Mouse (Mus musculus) T-cell, adult 2 months (primary cell): Measurements from ENCODE around the gene Rab11fip4.

Source experiments
- DNase-seq: peaks from one replicate; pipeline ENCODE4 v3.0.0; 2022; ENCODE audit warnings: low spot score

Rab11fip4 gene

DNA sequence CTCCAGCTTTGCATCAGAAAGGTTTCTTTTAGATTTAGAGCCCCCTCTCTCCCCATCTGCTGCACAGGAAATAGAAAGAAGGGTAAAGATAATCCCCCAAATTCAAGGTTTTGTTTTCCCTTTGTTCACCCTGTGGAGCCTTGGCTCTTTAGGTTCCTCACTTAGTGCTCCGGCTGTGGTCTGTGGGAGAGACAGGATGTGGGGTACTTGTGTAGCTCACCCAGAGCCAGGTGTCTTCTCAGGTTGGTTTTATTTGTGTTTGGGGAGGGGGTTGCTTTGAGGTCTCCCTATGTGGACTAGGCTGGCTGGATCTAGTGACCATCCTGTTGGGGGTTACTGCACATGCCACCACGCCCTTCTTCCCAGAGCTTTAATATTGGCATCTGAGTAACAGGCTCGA, 23.9 kb downstream of the Rab11fip4 start:
- DNase-seq, result peak; percentile 70

DNA sequence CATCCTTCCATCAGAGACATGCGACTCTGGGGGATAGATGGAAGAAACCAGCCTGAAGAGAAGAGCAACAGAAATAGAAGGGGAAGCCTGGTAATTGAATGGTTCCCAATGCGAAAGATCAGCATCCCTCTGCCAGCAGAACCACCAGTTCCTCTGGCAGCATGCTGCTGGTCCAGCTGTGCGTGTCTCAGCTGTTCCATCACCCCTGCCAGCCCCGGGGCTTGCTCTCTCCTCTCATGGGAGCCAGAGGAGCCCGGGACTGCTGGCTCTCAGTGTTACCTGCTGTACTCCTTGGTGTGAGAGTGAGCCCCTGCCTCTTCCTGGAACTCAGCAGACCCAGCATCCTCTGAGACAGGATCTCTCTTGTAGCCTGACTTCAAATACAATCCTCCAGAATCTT, 24.9 kb downstream of the Rab11fip4 start:
- DNase-seq, result no peak

DNA sequence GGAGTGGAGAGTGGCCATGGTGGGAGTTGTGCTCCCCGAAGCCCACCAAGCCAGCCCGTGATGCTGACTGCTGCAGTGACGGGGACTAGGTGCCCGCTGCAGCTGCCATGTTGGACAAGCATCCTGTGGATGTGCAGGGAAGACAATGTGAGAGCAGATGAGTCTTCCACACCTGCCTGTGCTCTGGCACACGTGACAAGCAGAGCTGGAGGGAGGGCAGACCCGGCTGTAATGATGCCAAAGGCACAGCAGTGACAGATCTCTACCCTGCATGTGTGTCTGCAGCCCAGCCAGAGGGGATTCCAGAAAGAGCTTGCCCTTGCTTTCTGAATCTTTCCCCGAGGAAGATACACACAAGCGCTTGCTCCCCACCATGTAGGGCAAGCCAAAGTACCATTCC, 27.0 kb downstream of the Rab11fip4 start:
- no peak for DNase-seq

DNA sequence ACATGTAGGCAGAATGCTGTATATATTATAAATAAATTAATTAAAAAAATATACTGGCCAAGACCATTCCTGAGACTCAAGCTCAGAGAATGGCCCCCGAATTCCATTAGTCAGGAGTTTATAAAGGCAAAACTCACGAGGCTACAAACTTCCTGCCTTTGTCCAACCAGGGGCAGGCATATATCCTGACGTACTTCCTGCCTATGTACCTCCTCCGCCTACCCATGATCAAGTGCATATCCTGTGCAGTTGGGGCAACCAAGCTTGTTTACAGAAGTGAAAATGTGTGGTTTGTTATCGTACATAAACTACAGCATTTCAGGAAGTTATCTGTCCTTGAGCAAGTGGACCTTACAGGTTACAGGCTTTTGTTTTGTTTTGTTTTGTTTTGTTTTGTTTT, 32.0 kb downstream of the Rab11fip4 start:
- DNase-seq, result peak; percentile 68

DNA sequence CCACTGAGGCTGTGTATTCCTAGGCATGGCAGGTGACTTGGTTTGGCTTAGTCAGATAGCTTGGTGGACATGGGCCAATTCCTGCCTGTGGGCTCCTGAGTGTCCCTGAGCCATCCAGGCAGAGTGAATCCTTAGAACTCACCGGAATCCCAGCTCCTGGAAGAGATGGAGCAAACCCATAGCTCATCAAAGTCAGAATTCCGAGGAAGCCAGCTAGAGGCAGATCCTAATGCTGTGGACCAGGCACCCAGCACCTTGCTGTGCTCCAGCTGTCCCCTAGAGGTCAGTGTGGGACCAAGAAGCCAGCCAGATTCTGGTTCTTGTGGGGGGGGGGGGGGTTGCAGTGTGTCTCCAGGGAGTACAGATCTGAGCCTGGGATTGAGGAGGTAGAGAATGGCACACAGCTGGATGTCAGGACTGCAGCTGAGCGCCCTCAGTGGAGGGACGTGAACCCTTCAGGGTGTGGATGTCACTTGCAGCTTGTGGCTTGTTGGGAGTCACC, 33.8 kb downstream of the Rab11fip4 start:
- DNase-seq, result peak; percentile 61

DNA sequence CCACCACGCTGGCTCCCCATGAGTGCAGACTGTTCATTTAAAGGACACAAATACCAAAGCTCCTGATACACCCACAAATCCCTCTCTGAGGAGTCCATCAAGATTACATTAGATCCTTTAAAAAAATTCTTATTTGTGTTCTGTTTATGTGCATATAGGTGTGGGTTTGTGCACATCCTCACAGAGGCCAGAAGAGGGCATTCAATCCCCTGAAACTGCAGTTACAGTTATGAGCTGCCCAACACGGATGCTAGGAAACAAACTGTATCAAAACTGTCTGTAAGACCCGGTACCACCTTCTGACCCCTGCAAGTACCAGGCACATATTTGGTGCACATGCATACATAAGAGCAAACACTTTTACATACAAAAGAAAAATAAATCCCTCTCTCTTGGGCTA, 37.7 kb downstream of the Rab11fip4 start:
- DNase-seq, result peak; percentile 34

DNA sequence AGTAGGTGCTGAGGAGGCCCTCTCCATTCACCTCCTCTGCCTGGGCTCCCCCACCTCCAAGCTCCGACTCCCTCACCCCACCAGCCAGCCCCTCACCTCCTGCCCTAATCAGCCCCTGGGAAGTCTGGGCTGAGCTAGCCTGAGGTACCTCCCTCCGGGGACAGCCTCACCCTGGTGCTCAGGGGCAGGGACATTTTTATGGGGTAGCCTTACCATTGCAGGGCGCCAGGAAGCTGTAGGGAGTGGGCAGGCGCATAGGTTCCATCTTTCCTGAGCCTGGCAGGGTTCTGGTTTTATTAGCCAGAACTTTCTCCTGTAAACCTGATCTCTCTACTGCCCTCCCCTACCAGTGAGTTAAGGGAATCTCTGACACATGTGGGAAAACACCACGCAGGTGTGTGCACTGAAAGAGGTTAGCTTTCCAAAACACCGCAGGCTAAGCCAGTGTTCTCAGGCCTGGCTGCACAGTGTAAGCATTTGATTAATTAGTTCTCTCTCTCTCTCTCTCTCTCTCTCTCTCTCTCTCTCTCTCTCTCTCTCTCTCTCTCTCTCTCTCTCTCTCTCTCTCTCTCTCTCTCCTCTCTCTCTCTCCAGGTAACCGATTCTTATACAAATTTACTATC, 38.9 kb downstream of the Rab11fip4 start:
- no peak for DNase-seq

DNA sequence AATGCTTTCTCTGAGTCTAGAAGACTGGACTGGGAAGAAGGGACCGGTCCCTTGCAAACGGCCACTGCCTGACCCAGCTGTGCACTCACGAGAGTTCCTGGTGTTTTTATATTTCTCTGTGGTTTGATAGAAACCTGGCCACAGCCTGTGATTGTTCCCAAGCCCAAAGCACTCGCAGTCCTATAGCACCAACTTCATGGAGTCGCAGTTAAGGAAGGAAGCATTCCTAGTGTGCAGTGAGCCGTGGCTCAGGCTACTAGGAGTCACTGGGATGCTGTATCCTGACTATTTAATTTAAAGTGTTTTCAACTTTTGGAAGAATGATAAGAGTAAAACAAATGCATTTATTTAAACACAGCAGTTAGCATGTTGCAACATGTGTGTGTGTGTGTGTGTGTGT, 39.5 kb downstream of the Rab11fip4 start:
- no peak for DNase-seq

DNA sequence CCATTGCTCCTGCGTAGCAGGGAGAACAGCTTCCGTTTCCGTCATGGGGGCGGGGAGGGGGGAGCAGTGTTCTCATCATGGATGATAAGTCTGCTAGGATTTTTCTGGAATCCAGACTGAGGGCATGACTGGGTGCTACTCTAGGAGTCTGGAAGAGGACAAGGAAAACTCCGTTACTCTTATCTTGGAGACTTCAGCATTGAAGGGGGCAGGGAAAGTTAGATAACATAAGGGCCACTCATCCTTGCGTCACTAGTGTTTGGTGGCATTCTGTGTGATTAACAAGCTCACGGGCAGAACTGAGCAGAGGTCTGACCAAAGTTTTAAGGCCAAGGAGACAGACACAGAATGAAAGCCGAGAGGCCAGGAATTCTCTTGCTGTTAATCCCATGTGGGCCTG, 42.4 kb downstream of the Rab11fip4 start:
- no peak for DNase-seq

DNA sequence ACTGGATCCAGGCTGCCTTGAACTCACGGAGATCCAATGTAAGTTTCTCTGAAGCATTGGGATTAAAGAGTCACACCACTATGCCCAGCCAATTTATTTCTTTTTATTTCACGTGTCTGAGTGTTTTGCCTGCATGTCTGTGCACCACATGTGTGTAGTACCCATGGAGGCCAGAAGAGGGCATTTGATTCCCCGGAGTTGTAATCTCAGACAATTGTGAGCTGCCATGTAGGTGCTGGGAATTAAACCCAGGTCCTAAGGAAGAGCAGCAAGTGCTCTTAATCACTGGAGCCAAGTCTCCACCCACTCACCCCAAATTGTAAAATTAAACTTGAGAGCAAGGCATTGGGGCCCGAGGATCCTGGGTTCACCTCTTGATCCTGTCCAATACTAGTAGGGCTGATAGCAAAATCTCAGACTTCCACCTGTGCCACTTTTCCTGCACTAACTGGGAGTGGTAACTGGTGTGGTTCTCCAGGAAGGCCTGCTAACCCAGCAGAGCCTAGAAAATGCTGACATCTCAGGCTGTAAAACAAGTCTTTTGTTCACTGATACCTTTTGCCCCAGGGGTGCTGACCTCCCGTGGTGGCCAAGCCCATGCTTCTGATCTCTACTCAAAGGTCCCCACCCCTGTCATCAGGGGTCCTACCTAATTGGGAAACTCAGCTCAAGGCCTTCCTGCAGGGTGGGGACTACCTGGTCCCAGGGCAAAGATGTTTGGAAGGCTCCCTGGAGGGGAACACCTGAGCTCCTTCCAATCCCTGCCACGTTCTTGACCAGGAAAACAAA, 44.8 kb downstream of the Rab11fip4 start:
- DNase-seq, result no peak

DNA sequence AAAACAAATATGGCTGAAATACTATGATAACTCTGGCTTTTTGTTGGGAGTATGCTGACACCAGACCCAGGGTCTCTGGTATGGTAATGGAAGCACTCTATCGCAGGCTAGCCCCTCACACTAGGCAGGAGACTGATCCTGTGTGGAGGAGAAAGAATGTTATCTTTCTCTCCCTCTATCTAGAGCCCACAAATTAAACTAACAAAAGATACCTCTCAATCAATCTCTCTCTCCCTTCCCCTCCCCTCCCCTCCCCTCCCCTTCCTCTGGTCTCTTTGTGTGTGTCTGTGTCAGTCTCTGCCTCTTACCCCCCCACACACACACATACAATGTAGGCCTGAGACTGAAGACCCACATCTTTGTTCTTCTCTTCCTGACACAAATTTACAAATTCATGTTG, 45.5 kb downstream of the Rab11fip4 start:
- no peak for DNase-seq

DNA sequence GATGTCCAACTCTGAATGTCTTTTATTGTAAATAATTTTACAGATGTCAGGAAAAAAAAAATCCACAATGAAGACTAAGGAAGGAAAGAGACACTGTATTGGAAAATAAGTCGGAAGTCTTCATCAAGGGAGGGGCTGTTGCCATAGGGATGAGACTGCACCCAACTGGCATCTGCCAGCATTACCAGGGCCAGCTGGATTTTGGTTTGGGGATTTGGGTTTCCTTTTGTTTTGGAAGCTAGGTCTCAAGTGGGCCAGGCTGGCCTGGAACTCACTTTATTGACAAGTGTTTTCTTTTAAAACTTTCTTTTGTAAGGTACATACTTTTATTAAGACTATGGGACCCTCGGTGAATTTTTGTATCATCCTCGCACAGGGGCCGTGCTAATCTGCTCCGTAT, 47.7 kb downstream of the Rab11fip4 start:
- no peak for DNase-seq

DNA sequence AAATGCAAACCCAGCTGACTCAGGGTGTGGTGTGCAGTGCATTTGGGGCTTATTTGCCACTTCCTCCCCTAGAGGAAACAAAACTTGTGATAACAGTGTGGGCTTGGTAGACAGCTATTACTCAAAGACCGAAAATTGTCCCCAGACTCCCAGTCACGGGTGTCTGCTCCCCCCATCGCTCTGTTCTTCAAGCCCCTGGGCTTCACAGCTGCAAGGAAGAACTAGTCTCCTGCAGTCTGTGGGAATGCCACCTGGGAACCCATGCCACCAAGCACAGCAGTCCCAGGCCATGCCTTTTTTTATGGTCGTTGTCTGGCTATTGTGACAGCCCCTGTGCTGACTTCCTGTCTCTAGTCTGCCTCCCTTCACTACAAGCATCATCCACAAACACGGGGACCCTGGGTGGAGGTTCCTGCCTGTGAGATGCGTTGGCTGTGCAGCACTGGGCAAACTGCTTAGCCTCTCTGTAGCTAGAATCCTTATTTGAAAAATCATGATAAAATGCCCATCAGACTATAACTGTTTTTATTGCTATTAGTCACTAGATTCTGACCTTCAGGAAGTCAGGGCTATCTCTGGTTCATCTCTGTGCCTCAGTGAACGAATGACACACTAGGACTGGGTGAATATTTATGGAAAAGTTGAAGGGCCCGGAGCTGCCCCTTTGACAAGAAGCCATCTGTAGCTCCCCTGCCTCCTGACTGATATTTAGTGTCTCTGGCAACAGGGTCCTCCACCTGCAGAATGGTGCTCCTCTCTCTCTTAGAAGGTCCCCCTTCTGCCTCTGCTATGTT, 50.1 kb downstream of the Rab11fip4 start:
- peak; percentile 66 for DNase-seq

DNA sequence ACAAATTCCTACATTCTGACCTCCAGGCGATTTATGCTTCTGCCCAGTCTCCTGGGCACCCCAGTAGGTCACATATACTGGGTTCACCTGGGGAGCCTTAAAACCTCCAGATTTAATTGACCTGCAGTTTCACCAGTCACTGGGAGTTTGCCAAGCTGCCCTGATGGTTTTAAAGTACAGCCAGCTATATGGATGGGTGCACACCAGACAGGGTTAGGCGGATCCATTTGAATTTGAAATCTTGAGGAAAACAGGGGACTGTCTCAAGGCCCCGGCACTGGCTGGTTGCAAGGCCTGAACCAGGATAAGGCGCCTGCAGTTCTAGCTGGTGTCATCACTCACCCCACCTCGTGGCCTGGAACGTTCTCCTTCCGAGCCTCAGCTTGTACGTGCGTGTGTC, 52.7 kb downstream of the Rab11fip4 start:
- no peak for DNase-seq

DNA sequence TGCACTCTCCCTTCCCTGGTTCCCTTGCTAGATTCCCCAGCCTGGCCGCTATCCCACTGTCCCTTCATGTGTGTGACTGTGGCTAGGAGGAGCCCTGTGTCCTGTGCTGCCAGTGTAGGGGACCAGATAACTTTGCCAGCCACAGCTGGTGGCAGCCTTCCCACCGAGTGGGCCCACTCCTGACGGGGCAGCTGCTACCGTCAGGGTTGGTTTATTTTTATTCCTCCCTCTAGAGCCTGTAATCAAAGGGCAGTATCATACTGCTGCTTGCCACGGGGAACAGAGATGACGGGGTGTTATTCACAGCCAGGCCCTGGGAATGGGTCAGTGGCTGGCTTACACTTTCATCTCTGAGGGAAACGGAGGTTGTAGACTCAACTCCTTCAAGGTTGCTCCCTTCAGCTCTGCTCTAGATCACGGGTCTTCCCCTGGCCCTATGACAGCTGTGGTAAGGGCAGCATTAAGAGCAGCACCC, 53.7 kb downstream of the Rab11fip4 start:
- no peak for DNase-seq

DNA sequence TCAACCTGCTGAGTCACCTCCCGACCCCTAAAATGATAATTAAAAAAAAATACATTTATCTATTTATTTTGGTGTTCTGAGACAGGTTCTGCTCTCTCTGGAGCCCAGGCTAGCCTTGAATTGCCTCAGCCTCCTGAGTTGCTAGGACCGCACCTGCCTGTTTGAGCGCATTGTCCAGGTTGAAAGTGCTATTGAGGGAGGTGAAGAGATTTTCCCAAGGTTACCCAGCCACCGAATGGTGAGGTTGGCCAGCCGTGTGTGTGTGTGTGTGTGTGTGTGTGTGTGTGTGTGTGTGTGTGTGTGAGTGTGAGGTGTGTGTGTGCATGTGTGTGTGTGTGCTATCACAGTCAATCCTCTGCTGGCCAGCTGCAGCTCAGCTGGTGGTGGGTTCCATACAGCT, 55.0 kb downstream of the Rab11fip4 start:
- no peak for DNase-seq

DNA sequence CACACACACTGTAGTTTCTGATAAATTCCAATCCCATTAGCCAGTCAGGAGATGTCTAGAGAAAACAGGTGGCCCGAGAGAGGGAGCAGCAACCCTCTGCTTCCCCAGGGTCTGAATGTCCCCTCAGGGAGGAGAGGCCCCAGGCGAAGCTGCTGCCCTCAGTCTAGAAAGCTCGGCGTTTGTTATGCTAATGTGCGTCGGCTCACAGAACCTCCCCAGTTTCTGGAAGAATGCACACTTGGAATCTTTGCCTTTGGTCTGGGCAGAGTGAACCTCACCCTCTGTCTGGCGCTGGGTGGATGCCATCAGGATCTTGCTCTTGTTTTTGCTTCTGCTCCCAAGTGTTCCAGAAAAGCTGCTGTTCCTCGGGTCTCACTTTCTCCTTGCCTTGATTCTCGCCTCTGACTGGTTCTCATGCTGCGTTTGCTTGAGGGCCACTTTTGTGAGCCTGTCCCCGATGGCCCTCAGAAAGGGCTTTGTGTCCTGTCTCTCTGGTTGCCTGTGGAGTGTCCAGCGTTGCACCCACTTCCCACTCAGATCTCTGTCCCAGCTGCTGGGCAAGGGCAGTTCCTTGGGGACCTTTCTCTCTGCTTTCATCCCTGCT, 55.6 kb downstream of the Rab11fip4 start:
- no peak for DNase-seq

DNA sequence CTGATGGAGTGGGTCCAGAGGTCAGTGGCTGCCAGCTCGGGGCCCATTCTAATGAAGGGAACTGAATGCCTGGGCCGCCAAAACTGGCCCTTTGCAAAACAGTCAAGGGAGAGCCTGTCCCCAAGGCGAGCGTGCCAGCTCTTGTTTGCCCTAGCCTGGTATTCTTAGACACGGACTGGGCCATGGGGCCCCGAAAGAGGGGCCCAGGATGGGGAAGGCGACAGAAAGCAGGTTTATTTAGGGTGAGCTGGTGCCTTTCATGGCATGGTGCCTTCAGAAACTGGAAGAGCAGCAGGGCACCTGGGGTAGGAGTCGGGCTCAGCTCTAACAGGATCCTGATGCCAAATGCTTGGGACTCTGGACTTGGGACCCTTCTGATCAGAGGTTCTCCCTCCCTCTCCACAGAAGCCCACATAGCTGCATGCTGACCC, 56.1 kb downstream of the Rab11fip4 start:
- no peak for DNase-seq

DNA sequence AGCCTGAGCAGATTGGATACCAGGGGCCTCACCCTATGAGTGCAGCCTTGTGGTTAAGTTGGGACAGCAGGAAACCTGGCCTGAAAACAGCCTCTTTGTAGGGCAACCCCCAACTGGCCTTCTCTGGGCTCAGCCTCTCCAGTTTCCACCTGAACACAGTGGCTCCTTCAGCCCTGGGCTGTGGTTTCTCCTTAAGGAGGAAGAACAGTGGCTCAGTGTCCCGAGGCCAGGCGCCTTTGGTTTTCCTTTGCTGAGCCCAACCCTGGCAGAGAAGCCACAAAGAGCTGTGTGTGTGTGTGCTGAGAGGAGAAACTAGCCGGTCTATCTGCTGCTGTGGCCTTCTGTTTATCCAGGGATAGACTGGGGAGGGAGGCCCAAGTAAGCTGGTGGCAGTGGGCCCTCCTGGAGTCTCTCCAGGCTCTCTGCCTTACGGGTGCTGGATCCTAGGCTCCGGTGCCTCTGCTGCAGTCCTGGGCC, 59.4 kb downstream of the Rab11fip4 start:
- DNase-seq, result no peak

DNA sequence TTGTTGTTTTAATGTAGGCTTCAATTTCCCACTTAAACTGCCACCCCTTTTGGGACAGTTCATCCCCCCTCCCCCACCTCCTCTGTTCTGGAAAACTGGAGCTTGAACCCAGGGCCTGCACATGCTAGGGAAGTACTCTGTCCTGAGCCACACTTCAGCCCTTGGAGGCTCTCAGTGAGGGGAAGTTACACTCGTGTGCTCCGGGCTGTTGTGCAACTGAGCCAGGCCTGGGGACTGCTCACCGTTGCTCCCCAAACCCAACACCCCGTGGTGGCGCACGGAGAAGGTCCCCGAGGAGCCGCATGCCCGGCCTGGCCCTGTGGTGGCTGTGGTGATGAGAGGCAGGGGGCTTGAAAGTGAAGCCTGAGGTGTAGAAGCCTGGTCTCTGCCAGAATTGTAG, 61.2 kb downstream of the Rab11fip4 start:
- DNase-seq, result no peak

DNA sequence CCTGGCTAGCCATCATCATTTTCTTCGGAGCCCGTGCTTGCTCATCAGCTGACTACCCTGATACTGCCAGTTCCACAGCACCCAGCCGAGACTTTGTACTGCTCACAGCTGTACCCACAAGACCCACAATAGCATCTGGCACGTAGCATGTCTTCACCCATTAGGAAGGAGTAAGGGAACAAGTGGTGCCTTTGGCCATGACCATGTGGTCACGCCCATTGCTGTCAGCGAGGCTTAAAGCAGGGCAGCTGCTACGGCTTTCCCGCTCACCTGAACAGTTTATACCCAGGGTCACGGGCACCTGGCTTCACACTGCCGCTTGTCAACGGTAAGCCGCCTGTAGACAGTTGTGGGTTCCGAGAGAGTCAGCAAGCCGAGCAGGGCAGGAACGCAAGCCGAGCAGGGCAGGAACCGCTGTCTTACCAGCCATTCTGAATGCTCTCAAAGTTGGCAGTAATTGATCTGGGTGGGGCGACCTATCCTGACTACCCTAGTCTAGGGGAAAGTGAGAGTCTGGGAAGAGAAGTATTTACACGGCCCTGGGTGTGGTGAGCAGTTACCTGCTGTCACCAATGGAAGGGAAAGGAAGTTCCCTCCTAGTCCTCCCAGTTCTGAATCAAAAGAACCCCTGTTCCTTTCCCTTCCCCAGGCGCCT, 62.0 kb downstream of the Rab11fip4 start:
- DNase-seq, result peak; percentile 57

DNA sequence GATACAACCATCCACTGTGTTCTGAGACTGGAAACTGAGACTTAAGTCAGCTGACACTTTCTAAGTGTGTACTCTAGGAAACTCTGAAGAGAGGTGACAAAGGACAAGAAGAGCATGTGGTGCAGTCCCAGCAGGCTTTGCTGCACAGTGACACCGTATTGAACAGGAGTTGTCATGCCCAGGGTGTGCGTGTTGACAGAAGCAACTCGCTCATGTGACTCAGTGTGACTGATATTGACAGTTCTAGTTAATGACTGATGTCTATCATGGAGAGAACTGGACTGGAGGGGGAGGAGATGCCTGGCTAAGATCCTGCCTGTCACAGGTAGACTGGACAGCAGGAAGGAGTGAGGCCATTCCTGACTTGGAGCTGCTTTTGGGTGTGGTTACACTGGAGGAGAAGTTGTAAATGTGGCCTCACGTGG, 63.4 kb downstream of the Rab11fip4 start:
- DNase-seq, result peak; percentile 33
